Mouse (Mus musculus): ENCODE measurements around the gene Iqck. TPM values are rescaled to one million over a fixed set of nuclear protein-coding genes. Genes with fewer than 3 reads are reported as not detected.

Gene Iqck
- 3.4 and 3.5 TPM in 2 replicates for polyA plus RNA-seq (2016; fragmentation: Nextera tagmentation; extraction: Ambion mirVana)

DNA sequence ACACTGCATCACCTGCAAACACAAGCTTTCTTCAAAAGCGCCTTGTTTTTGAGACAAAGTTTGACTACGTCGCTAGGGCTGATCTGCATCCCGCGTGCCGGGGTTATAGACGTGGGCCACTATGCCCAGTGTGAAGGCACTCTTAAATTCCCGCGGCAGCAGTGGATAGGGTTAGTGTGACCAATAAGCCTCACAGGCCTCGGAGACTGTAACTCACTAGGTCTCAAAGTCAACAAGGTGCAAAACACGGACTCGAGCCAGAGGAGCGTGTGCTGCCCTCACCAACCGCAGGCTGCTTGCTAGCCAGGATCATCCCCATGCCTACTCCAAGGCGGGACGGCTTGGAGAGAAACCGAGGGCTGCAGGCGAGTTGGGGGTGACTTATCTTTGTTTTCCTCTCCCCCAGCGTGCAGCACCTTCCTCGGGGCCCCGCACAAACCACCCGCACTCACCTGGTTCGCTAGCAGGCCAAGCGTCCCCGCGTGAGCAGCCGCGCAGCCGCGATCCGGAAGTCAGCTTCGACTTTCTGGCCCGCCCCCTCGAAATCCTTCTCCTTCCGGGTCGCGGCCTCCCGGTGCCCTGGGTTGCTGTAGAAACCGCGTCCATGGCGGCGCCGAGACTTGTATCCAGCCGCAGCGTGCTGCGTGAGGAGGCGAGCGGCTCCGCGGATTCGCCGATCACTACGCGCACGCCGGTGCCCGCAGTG, at the start of gene Iqck:
TSS of gene Iqck (plus strand) at position 582 of the 706 bp plus-strand sequence.
- Histone ChIP-seq H3K27me3 (ENCODE audit: poor library complexity, severe bottlenecking) (no peaks in the 10 kb centered on the region), H3K4me3 (peak within 1 kb of the TSS; percentile 61), H3K27ac (peak within 1 kb of the TSS; percentile 83), H3K4me1 (peaks cover 24% of the 10 kb centered on the region), H3K36me3 (replicated peaks) (peaks cover 60% of the 10 kb centered on the region), H3K9me3 (no peaks in the 10 kb centered on the region; the same call in 1 of the 2 replicates)
- DNase-seq (ENCODE audit: extremely low spot score, low spot score): peak; percentile 91
- WGBS: under 1% methylated on average over 57 of the region's 57 CpGs

- Histone ChIP-seq H3K4me1 (no peaks in the 10 kb centered on the region), H3K27me3 (ENCODE audit: poor library complexity, severe bottlenecking) (no peaks in the 10 kb centered on the region), H3K9me3 (no peaks in the 10 kb centered on the region), H3K4me3 (no peak overlapping the region), H3K27ac (no peak overlapping the region), H3K36me3 (replicated peaks) (peaks cover 30% of the 10 kb centered on the region)
- no peak for DNase-seq (ENCODE audit: extremely low spot score, low spot score)
- WGBS: 85% methylated on average over 16 of the region's 16 CpGs
Measured at GRCm38 (mm10) chr7:118806631-118807411, 48.7 kb upstream of the Iqck start.

- WGBS: 95% methylated on average over 8 of the region's 8 CpGs
- Histone ChIP-seq H3K27me3 (ENCODE audit: poor library complexity, severe bottlenecking) (no peaks in the 10 kb centered on the region), H3K4me3 (no peak overlapping the region), H3K27ac (no peak overlapping the region), H3K4me1 (peaks cover 3% of the 10 kb centered on the region; the same call in 1 of the 2 replicates), H3K36me3 (replicated peaks) (peaks cover 20% of the 10 kb centered on the region), H3K9me3 (no peaks in the 10 kb centered on the region)
- DNase-seq (ENCODE audit: extremely low spot score, low spot score): no peak
Measured at GRCm38 (mm10) chr7:118807899-118808298, 47.7 kb upstream of the Iqck start.

DNA sequence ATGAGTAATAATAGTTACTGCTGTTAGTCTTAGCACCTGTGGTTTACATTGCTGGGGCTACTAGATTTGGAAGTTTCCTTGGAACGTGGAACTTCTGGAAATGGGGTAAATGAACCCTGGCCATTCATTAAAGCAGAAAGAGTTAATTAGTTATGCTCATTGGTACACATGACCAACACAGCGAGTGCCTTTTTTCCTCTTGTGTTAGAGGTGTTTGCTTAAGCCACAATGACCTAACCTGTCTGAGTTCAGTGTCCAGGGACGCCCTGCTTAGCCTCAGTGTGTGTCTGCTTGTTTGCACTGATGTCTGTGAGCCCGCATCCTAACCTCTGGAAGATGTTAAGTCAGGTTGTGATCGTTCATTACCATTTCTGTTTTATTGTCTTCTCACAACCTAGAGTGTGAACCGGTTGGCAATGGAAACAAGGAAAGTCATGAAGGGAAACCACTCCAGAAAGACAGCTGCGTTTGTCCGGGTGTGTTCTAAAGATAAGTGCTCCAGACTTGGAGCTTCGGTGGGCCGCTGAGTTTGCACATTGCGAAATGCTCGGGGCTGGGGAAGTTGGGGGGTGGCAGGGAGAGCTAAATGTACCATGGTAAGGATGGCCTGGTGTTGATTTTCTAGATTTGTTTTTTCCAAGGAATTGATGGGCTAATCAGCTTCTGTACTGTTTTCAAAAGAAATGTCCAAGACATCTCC, 44.0 kb upstream of the Iqck start:
- Histone ChIP-seq H3K36me3 (replicated peaks) (peaks cover 33% of the 10 kb centered on the region), H3K4me1 (peaks cover 4% of the 10 kb centered on the region; the same call in 1 of the 2 replicates), H3K4me3 (no peak overlapping the region), H3K9me3 (no peaks in the 10 kb centered on the region), H3K27me3 (ENCODE audit: poor library complexity, severe bottlenecking) (no peaks in the 10 kb centered on the region), H3K27ac (no peak overlapping the region)
- WGBS: 88% methylated on average over 12 of the region's 12 CpGs
- no peak for DNase-seq (ENCODE audit: extremely low spot score, low spot score)

GRCm38 (mm10) chr7:118813592-118813991, 42.0 kb upstream of the Iqck start:
- DNase-seq (ENCODE audit: extremely low spot score, low spot score): no peak
- H3K27ac ChIP-seq: no peak overlapping the region
- no peaks in the 10 kb centered on the region for H3K27me3 ChIP-seq (ENCODE audit: poor library complexity, severe bottlenecking)
- no peak overlapping the region for H3K4me3 ChIP-seq
- H3K4me1 ChIP-seq: peaks cover 4% of the 10 kb centered on the region; the same call in 1 of the 2 replicates
- H3K36me3 ChIP-seq (replicated peaks): peaks cover 45% of the 10 kb centered on the region
- H3K9me3 ChIP-seq: no peaks in the 10 kb centered on the region
- 97% methylated on average over 4 of the region's 4 CpGs for WGBS

DNA sequence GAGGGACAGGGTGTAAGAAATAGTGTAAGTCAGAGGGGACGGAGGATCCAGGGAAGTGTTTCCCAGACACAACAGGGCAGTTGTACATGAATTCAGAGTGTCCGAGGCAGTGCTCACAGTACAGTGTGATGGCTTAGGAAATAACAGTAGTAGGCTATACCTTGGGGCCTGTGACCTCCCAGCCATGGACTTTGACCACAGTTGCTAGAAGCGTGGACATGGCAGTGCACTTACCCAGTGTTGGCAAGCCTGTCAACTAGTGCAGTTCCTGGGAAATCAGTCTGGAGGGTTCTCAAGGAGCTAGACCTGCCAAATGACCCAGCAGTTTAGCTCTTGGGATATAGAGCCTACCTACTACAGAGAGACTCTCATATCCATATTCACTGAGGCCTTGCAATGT, 39.3 kb upstream of the Iqck start:
- 95% methylated on average over 3 of the region's 3 CpGs for WGBS

DNA sequence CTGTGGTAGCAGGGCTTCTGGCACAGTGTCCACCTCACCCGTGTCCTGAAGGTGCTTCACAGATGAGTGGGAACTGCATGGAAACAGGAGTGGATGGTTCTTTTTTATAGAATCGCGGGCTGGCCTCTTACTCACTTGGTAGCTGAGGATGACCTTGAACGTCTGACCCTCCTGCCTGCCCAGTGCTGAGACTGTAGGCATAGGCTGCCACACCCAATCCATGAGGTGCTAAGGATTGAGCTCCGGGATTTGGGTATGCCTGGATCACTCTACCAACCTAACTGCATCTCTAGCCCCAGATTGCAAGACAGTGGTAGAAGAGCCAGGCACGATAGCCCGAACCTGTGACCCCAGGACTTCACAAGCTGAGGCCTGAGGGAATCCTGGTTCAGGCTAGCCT, 37.8 kb upstream of the Iqck start:
- Histone ChIP-seq H3K27ac (no peak overlapping the region), H3K36me3 (replicated peaks) (peaks cover 39% of the 10 kb centered on the region), H3K4me1 (peaks cover 3% of the 10 kb centered on the region; the same call in 1 of the 2 replicates), H3K27me3 (ENCODE audit: poor library complexity, severe bottlenecking) (no peaks in the 10 kb centered on the region), H3K9me3 (no peaks in the 10 kb centered on the region), H3K4me3 (no peak overlapping the region)
- DNase-seq (ENCODE audit: extremely low spot score, low spot score): no peak
- 91% methylated on average over 7 of the region's 7 CpGs for WGBS

More for the DNA sequence above, 39.3 kb upstream of the Iqck start:
- Histone ChIP-seq H3K27ac (no peak overlapping the region), H3K9me3 (no peaks in the 10 kb centered on the region), H3K27me3 (ENCODE audit: poor library complexity, severe bottlenecking) (no peaks in the 10 kb centered on the region), H3K4me3 (no peak overlapping the region), H3K4me1 (peaks cover 4% of the 10 kb centered on the region; the same call in 1 of the 2 replicates), H3K36me3 (replicated peaks) (peaks cover 39% of the 10 kb centered on the region)
- DNase-seq (ENCODE audit: extremely low spot score, low spot score): no peak

GRCm38 (mm10) chr7:118819666-118820065, 35.9 kb upstream of the Iqck start:
- WGBS: 86% methylated on average over 1 of the region's 1 CpGs
- H3K27me3 ChIP-seq (ENCODE audit: poor library complexity, severe bottlenecking): no peaks in the 10 kb centered on the region
- no peaks in the 10 kb centered on the region for H3K9me3 ChIP-seq
- peaks cover 27% of the 10 kb centered on the region for H3K36me3 ChIP-seq (replicated peaks)
- DNase-seq (ENCODE audit: extremely low spot score, low spot score): no peak
- no peak overlapping the region for H3K4me3 ChIP-seq
- peaks cover 9% of the 10 kb centered on the region for H3K4me1 ChIP-seq
- H3K27ac ChIP-seq: no peak overlapping the region

GRCm38 (mm10) chr7:118821356-118821755, 34.2 kb upstream of the Iqck start:
- Histone ChIP-seq H3K4me3 (no peak overlapping the region), H3K27me3 (ENCODE audit: poor library complexity, severe bottlenecking) (no peaks in the 10 kb centered on the region), H3K9me3 (no peaks in the 10 kb centered on the region), H3K36me3 (replicated peaks) (peaks cover 24% of the 10 kb centered on the region), H3K27ac (no peak overlapping the region), H3K4me1 (peaks cover 17% of the 10 kb centered on the region)
- no peak for DNase-seq (ENCODE audit: extremely low spot score, low spot score)
- WGBS: 85% methylated on average over 7 of the region's 7 CpGs

- no peak for DNase-seq (ENCODE audit: extremely low spot score, low spot score)
- Histone ChIP-seq H3K36me3 (replicated peaks) (peaks cover 31% of the 10 kb centered on the region), H3K27me3 (ENCODE audit: poor library complexity, severe bottlenecking) (no peaks in the 10 kb centered on the region), H3K4me1 (peaks cover 20% of the 10 kb centered on the region), H3K27ac (no peak overlapping the region), H3K9me3 (no peaks in the 10 kb centered on the region), H3K4me3 (no peak overlapping the region)
- WGBS: 94% methylated on average over 12 of the region's 12 CpGs
Measured at GRCm38 (mm10) chr7:118821887-118822556, 33.5 kb upstream of the Iqck start.

GRCm38 (mm10) chr7:118824451-118824850, 31.1 kb upstream of the Iqck start:
- Histone ChIP-seq H3K4me1 (peaks cover 40% of the 10 kb centered on the region), H3K27ac (peak overlapping the region; percentile 56), H3K4me3 (no peak overlapping the region), H3K27me3 (ENCODE audit: poor library complexity, severe bottlenecking) (no peaks in the 10 kb centered on the region), H3K9me3 (no peaks in the 10 kb centered on the region), H3K36me3 (replicated peaks) (peaks cover 19% of the 10 kb centered on the region)
- DNase-seq (ENCODE audit: extremely low spot score, low spot score): no peak
- WGBS: 64% methylated on average over 7 of the region's 7 CpGs

GRCm38 (mm10) chr7:118827975-118828416, 27.6 kb upstream of the Iqck start:
- H3K27ac ChIP-seq: peak overlapping the region; percentile 75
- peaks cover 21% of the 10 kb centered on the region for H3K36me3 ChIP-seq (replicated peaks)
- no peaks in the 10 kb centered on the region for H3K27me3 ChIP-seq (ENCODE audit: poor library complexity, severe bottlenecking)
- no peaks in the 10 kb centered on the region for H3K9me3 ChIP-seq
- peaks cover 40% of the 10 kb centered on the region for H3K4me1 ChIP-seq
- WGBS: 33% methylated on average over 5 of the region's 5 CpGs
- no peak overlapping the region for H3K4me3 ChIP-seq
- DNase-seq (ENCODE audit: extremely low spot score, low spot score): peak; percentile 27

Measured in forebrain, embryonic 10.5 days (tissue).